Mouse (Mus musculus) midbrain, postnatal 0 days (tissue): Measurements from ENCODE around the gene Kcnk3. TPM values are rescaled to one million over a fixed set of nuclear protein-coding genes. Genes with fewer than 3 reads are reported as not detected.

Experiments used
- ATAC-seq: fragments of 200-750 bp; cut with Nextera tagmentation; 2 replicates; pipeline ENCODE4 v1.8.0; 2017; ENCODE audit warnings: moderate number of reproducible peaks, mild to moderate bottlenecking, moderate TSS enrichment, moderate library complexity; ENCODE audit not compliant: low FRiP score
- DNase-seq: peaks from one replicate; pipeline ENCODE4 v3.0.0-alpha.2; 2015; ENCODE audit warnings: low spot score
- H3K27ac ChIP-seq: fragments of 300-500 bp; sonication (generic); 2 replicates; pipeline ENCODE4 v1.5.1; 2014; ENCODE audit warnings: low read depth, mild to moderate bottlenecking, low read length, mixed read lengths
- H3K27me3 ChIP-seq: fragments of 300-500 bp; sonication (generic); 2 replicates; pipeline ENCODE4 v1.6.1; 2014; ENCODE audit warnings: low read length, control low read depth, mixed read lengths; ENCODE audit not compliant: insufficient read depth
- H3K36me3 ChIP-seq: fragments of 300-500 bp; sonication (generic); 2 replicates; pipeline ENCODE4 v1.6.1; 2014; ENCODE audit warnings: low read length, control low read depth, mixed read lengths; ENCODE audit not compliant: insufficient read depth
- H3K4me1 ChIP-seq: fragments of 300-500 bp; sonication (generic); 2 replicates; pipeline ENCODE4 v1.6.1; 2014; ENCODE audit warnings: mild to moderate bottlenecking, control low read depth, antibody characterized with exemption, low read length, mixed read lengths; ENCODE audit not compliant: insufficient read depth
- H3K4me2 ChIP-seq: fragments of 300-500 bp; sonication (generic); 2 replicates; pipeline ENCODE4 v1.6.1; 2014; ENCODE audit warnings: low read depth, mild to moderate bottlenecking, low read length, mixed read lengths; ENCODE audit not compliant: poor library complexity, severe bottlenecking
- H3K4me3 ChIP-seq: fragments of 300-500 bp; sonication (generic); 2 replicates; pipeline ENCODE4 v1.5.1; 2014; ENCODE audit warnings: low read depth, mild to moderate bottlenecking, low read length, moderate library complexity
- H3K9ac ChIP-seq: fragments of 300-500 bp; sonication (generic); replicated peaks from 2 replicates; pipeline ENCODE4 v1.6.1; 2014; ENCODE audit warnings: mild to moderate bottlenecking, low read length, moderate library complexity, mixed read lengths; ENCODE audit not compliant: poor library complexity, severe bottlenecking
- H3K9me3 ChIP-seq: fragments of 300-500 bp; sonication (generic); 2 replicates; pipeline ENCODE4 v1.6.1; 2016; ENCODE audit warnings: low read length, control low read depth
- CTCF ChIP-seq: IDR thresholded peaks from 2 replicates; pipeline ENCODE4 v1.5.1; 2016; ENCODE audit warnings: antibody characterized with exemption, mild to moderate bottlenecking
- WGBS: fragments of 180-500 bp; shearing (Covaris S2); extraction: QIAGEN DNeasy Blood & Tissue Kit; methylation state at CpG from one replicate; pipeline ENCODE4 v1.1.7; 2014; 5-methylcytosine and 5-hydroxymethylcytosine counted together
- polyA plus RNA-seq: library from polyadenylated mRNA; unstranded; fragments of >200 nt; fragmentation: Nextera tagmentation; extraction: Ambion mirVana; gene quantifications from 2 replicates; pipeline ENCODE4 v1.2.1, GENCODE M21; 2015
- total RNA-seq: library from RNA; depleted of rRNA; stranded (reverse); fragments of >200 nt; gene quantifications from 2 replicates; pipeline ENCODE4 v1.2.3, GENCODE M21; 2014

Kcnk3 gene
- total and polyA plus RNA-seq, 2 experiments from 2014 or later, result 12.2 to 21.8 TPM

DNA sequence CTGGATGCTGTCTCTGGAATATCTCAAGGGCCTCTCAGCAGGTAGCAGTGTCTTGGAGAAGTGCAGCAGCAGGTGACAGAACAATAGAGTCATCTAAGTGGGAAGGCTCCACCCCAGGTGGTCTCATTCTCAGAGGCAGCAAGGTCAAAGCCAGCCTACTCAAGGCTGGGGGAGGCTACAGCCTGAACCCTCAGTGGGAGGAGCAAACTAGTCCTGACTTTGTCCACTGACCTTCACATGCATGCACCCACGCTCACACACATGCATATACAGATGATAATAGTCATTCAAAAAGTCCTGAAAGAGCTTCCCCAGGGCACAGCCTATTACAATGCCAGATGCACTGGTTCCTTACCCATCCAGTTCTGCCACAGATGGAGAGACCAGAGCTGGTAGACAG is 72.3 kb downstream of the Kcnk3 start:
- WGBS, result 83% methylated on average over 1 of the region's 1 CpGs
- no peaks in the 10 kb centered on the region for H3K4me1 ChIP-seq
- H3K27ac ChIP-seq, result no peak overlapping the region
- H3K9me3 ChIP-seq, result no peaks in the 10 kb centered on the region
- H3K9ac ChIP-seq, result no peak overlapping the region
- no peak for TF ChIP-seq CTCF
- no peak overlapping the region for H3K4me2 ChIP-seq
- no peaks in the 10 kb centered on the region for H3K27me3 ChIP-seq
- ATAC-seq (no peak), DNase-seq (no peak)
- peaks cover 19% of the 10 kb centered on the region for H3K36me3 ChIP-seq
- H3K4me3 ChIP-seq, result no peak overlapping the region

DNA sequence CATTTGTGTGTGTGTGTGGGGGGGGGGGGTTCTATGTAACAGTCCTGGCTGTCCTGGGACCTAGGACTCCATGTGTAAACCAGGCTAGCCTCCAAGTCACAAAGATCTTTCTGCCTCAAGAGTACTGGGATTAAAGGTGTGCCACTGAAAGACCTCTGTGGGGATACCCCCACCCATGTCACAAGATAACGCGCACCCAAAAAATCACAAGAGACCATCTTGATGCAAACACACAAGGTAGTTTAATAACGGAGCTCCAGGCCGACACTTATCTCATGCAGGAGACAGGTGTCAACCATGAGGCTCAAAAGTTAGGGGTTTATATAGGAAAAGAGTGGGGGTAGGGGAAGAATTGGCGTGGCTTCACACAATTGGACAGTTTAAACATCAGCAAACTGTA is 72.8 kb downstream of the Kcnk3 start:
- no peak overlapping the region for H3K4me3 ChIP-seq
- no peaks in the 10 kb centered on the region for H3K4me1 ChIP-seq
- H3K9me3 ChIP-seq, result no peaks in the 10 kb centered on the region
- H3K9ac ChIP-seq, result no peak overlapping the region
- no peaks in the 10 kb centered on the region for H3K27me3 ChIP-seq
- no peak for ATAC-seq
- peaks cover 19% of the 10 kb centered on the region for H3K36me3 ChIP-seq
- no peak for DNase-seq
- no peak overlapping the region for H3K27ac ChIP-seq
- no peak overlapping the region for H3K4me2 ChIP-seq
- TF ChIP-seq CTCF, result no peak
- 97% methylated on average over 5 of the region's 5 CpGs for WGBS

DNA sequence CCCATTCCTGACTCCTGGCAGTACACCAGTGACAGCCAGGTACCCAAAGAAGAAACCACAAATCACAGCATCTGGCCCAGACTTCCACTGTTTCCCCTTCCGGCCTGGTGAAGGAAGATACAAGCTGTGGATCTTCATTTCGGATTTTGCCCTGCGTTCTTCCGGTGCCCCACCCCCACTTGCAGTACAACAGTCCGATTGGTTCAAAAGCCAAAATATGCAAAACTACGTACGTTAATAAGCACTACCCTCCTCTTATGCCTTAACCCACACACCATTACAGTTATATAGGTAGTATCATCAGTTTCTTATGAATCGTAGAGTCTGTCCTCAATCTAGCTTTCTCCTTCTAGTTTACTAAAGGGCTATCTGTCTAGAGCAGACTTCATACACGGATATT is 77.4 kb downstream of the Kcnk3 start:
- Histone ChIP-seq H3K4me1 (no peaks in the 10 kb centered on the region), H3K9me3 (no peaks in the 10 kb centered on the region), H3K27ac (no peak overlapping the region), H3K9ac (no peak overlapping the region), H3K27me3 (no peaks in the 10 kb centered on the region), H3K4me3 (no peak overlapping the region), H3K36me3 (no peaks in the 10 kb centered on the region), H3K4me2 (no peak overlapping the region)
- ATAC-seq, result no peak
- no peak for DNase-seq
- 90% methylated on average over 9 of the region's 9 CpGs for WGBS
- no peak for TF ChIP-seq CTCF

DNA sequence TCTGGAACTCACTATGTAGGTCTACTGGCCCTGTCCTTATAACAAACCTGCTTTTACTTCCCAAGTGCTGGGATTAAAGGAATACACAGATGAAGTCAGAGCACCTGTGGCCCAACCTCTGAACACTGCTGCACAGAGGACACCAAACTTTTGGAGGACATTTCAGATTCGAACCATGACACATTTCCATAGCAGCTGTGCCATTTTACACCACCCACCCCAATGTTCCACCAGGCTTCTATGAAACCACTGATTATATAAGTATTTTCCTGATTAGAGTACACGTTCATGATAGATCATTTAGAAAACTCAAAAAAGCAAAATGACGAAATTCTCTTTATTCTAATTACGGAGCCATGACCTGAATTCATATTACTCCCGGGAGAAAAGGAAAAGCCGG is 78.0 kb downstream of the Kcnk3 start:
- peak overlapping the region; percentile 97 for H3K4me2 ChIP-seq
- TF ChIP-seq CTCF, result no peak
- H3K9me3 ChIP-seq, result no peaks in the 10 kb centered on the region
- H3K9ac ChIP-seq, result peak overlapping the region; percentile 48
- no peaks in the 10 kb centered on the region for H3K4me1 ChIP-seq
- 63% methylated on average over 6 of the region's 6 CpGs for WGBS
- no peaks in the 10 kb centered on the region for H3K27me3 ChIP-seq
- peak overlapping the region; percentile 66 for H3K4me3 ChIP-seq
- no peak for DNase-seq
- H3K36me3 ChIP-seq, result no peaks in the 10 kb centered on the region
- ATAC-seq, result no peak
- H3K27ac ChIP-seq, result peak overlapping the region; percentile 67

DNA sequence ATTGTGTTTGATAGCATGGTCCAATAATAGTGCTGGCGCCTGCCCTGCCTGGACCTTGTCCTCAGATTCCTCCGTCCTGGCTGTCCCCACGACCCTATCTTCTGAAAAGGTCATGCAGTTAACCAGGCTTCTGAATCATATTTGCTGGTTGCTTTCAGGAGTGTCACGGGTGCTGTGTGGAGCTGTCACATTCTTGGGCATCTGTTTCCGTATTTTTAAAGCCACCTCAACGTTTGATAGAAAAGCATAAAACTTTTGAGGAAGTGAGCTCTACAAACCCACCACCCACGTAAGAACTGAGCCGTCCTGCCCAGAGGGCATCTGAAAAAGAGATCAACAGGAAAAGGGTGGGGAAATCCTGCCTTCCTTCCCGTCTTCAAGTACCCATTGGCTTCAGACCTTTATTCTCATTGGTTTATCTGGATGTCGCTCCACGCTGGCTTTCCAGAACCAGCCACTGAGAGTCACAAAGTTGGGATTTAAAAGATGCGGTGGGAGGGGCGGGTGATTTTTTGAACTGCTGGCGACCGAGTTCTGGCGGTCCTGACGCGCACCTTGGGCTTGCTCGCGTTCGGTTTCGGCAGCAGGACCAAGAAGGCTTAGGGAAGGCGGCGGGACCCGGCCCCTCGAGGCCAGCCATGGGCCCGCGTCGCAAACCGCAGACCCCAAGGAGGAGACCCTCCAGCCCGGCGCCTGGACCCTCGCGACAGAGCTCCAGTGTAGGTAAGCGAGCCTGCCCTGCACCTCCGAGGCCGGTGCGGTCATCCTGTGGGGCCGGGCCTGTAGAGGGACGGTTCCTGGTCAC is 78.6 kb downstream of the Kcnk3 start, which contains the start of gene Cenpa:
Cenpa (plus strand) TSS at position 387 of the 805 bp plus-strand sequence.
- whole genome bisulfite sequencing, result under 1% methylated on average over 40 of the region's 40 CpGs
- ATAC-seq, result peak; percentile 94
- peak; percentile 97 for DNase-seq
- Histone ChIP-seq H3K27me3 (no peaks in the 10 kb centered on the region), H3K4me3 (peak within 1 kb of the TSS; percentile 66), H3K36me3 (no peaks in the 10 kb centered on the region), H3K9ac (peak within 1 kb of the TSS; percentile 48), H3K9me3 (no peaks in the 10 kb centered on the region), H3K27ac (peak within 1 kb of the TSS; percentile 67), H3K4me1 (no peaks in the 10 kb centered on the region), H3K4me2 (peak within 1 kb of the TSS; percentile 97)
- no peak for TF ChIP-seq CTCF

DNA sequence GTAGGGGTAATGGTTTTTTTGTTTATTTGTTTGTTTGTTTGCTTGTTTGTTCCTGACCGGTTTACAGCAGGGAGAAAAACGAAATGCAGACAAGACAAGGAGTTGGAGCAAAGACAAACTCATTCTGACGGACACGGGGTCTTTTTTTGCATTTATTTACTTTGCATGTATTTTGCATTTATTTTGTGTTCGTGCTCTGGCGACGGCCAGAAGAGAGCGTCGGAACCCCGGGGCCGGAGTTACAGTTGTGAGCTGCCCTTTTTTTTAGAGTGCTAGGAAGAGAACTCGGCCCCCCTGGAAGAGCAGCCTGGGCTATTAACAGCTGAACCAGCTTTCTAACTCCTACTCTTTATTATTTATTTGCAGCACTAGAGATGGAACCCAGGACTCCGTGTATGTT is 79.2 kb downstream of the Kcnk3 start:
- under 1% methylated on average over 13 of the region's 13 CpGs for WGBS
- Histone ChIP-seq H3K36me3 (no peaks in the 10 kb centered on the region), H3K4me3 (peak overlapping the region; percentile 66), H3K27ac (no peak overlapping the region), H3K27me3 (no peaks in the 10 kb centered on the region), H3K9me3 (no peaks in the 10 kb centered on the region), H3K9ac (peak overlapping the region; percentile 44), H3K4me1 (no peaks in the 10 kb centered on the region), H3K4me2 (peak overlapping the region; percentile 97)
- no peak for TF ChIP-seq CTCF
- DNase-seq (no peak), ATAC-seq (no peak)
